ENCODE assay signal across 11 mouse cellular contexts in the genomic region with DNA sequence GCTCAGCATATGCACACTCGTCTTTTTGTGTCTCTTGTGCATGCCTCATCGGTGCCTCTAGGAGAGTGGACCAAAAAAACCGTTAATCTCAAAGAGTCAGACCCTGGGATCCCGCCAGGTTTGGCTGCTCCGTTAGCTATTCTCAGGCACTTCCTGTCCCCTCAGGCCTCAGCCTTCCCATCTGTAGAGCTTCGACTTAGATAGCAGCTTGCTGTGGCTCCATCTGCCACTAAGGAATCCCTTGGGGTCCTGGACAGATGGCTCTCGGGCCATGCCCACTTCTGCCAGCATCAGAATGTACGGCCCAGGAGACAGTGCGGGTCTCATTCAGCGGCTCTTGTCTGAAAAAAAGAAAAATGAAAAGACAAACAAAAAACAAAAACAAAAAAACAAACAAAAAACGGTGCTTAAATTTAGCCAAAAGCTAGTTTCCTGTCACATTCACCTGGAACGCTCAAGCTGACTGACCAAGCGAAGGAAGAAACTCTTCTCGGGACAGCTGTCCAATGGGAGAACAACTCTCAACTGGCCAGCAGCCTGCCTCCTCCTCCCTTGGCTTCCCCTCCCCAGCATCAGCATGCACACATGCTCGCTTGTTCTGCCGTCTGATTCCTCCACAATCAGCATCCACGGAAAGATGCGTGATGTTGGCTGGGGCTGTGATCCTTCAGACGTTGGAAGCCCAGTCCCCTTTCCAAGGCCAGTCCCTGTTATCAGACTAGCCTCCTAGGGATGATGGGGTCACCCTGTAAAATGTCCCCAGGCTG.
DNase-seq lines count a peak whose midpoint lies in the region; ATAC-seq lines count a peak whose summit lies in the region.
"Had no signal": no experiment of that assay in that cellular context is flagged by ENCODE, and none has a peak within 500 bp of the region (broad histone marks: within the 10 kb centered on the region; RNA-seq: fewer than 3 reads in every experiment).

No protein-coding gene starts in this region.

- 0 out of 2 replicates have a peak, but pooled peaks have one; percentile 22 for ATAC-seq in midbrain, embryonic 11.5 days (ENCODE audit: low FRiP score)
- no peak; the same call in 1 of the 2 replicates for ATAC-seq in midbrain, embryonic 15.5 days (replicated peaks)

- no peak for DNase-seq in midbrain, embryonic 11.5 days (ENCODE audit: low spot score, missing footprints)
- peak; percentile 98 for DNase-seq in cerebellum, adult 9-11 months
- peak; percentile 20 for DNase-seq in gastrocnemius, postnatal 14 days
- DNase-seq in retina, embryonic 14.5 days (ENCODE audit: low spot score): peak; percentile 28
- no peak for DNase-seq in spleen, postnatal 14 days (ENCODE audit: low spot score in 2 of 2)
- DNase-seq in frontal cortex, postnatal 10 days (ENCODE audit: low spot score in 2 of 2): no peak
- DNase-seq in heart, postnatal 36 days: no peak
- DNase-seq: adrenal gland, postnatal 10 days had no signal

- no peaks in the 10 kb centered on the region for H3K36me3 ChIP-seq in midbrain, embryonic 11.5 days (ENCODE audit: control insufficient read depth, insufficient read depth, low read length)
- H3K36me3 ChIP-seq in midbrain, embryonic 15.5 days (replicated peaks): no peaks in the 10 kb centered on the region
- H3K36me3 ChIP-seq: embryonic facial prominence, embryonic 13.5 days; liver, embryonic 15.5 days had no signal

- no peak overlapping the region for H3K27ac ChIP-seq in midbrain, embryonic 11.5 days (ENCODE audit: low read depth, low read length)
- no peak overlapping the region for H3K27ac ChIP-seq in midbrain, embryonic 15.5 days
- H3K27ac ChIP-seq: embryonic facial prominence, embryonic 13.5 days; liver, embryonic 15.5 days had no signal

- intact Hi-C loops in gastrocnemius, postnatal 14 days (cut with DNase I; ENCODE audit: low total_unique reads): no loop called here
- intact Hi-C loops in heart, postnatal 36 days (cut with DNase I): no loop called here

- no peak overlapping the region for H3K4me2 ChIP-seq in midbrain, embryonic 11.5 days
- H3K4me2 ChIP-seq in midbrain, embryonic 15.5 days: no peak overlapping the region
- H3K4me2 ChIP-seq: embryonic facial prominence, embryonic 13.5 days; liver, embryonic 15.5 days had no signal

- 73% methylated on average over 19 of the region's 19 CpGs for WGBS in midbrain, embryonic 11.5 days
- 54% methylated on average over 19 of the region's 19 CpGs for WGBS in midbrain, embryonic 15.5 days

- peaks cover 4% of the 10 kb centered on the region for H3K4me1 ChIP-seq in midbrain, embryonic 11.5 days (ENCODE audit: control insufficient read depth, insufficient read depth, low read length)
- peaks cover 6% of the 10 kb centered on the region; the same call in 1 of the 2 replicates for H3K4me1 ChIP-seq in midbrain, embryonic 15.5 days
- H3K4me1 ChIP-seq: liver, embryonic 15.5 days had no signal

- no peaks in the 10 kb centered on the region for H3K9me3 ChIP-seq in midbrain, embryonic 11.5 days (ENCODE audit: control insufficient read depth, low read length)
- H3K9me3 ChIP-seq in midbrain, embryonic 15.5 days: no peaks in the 10 kb centered on the region
- H3K9me3 ChIP-seq: embryonic facial prominence, embryonic 13.5 days had no signal

- no peaks in the 10 kb centered on the region for H3K27me3 ChIP-seq in midbrain, embryonic 11.5 days (ENCODE audit: control insufficient read depth, insufficient read depth, low read length)
- H3K27me3 ChIP-seq in midbrain, embryonic 15.5 days (replicated peaks): no peaks in the 10 kb centered on the region
- H3K27me3 ChIP-seq: embryonic facial prominence, embryonic 13.5 days; liver, embryonic 15.5 days had no signal

- no peak overlapping the region for H3K4me3 ChIP-seq in midbrain, embryonic 11.5 days (ENCODE audit: low read depth, low read length)
- H3K4me3 ChIP-seq in midbrain, embryonic 15.5 days: no peak overlapping the region
- H3K4me3 ChIP-seq: embryonic facial prominence, embryonic 13.5 days; liver, embryonic 15.5 days had no signal

- H3K9ac ChIP-seq in midbrain, embryonic 11.5 days (ENCODE audit: low read length): no peak overlapping the region
- H3K9ac ChIP-seq in midbrain, embryonic 15.5 days: no peak overlapping the region
- H3K9ac ChIP-seq: embryonic facial prominence, embryonic 13.5 days; liver, embryonic 15.5 days had no signal

Comparison
In these comparisons a context has a peak if more than half of its experiments do, and no peak if none do; other contexts are left out.
1. DNase-seq: peak in cerebellum, adult 9-11 months (single experiment), gastrocnemius, postnatal 14 days (single experiment) and retina, embryonic 14.5 days (single experiment); none in midbrain, embryonic 11.5 days (single experiment), spleen, postnatal 14 days (0 of 2), frontal cortex, postnatal 10 days (0 of 2) and heart, postnatal 36 days (0 of 2).